Mouse (Mus musculus) cerebellum, adult 2 months (tissue): ENCODE measurements around the gene Smap1.

Experiments
- CTCF ChIP-seq: fragments of 200-500 bp; IDR thresholded peaks from 2 replicates; pipeline ENCODE4 v1.5.1; 2011; ENCODE audit warnings: low read depth, mild to moderate bottlenecking, control low read depth, low read length, moderate library complexity, borderline replicate concordance; ENCODE audit not compliant: insufficient read depth
- POLR2A ChIP-seq: fragments of 200-500 bp; IDR thresholded peaks from 2 replicates; pipeline ENCODE4 v1.6.1; 2011; ENCODE audit warnings: low read length, control low read depth, borderline replicate concordance; ENCODE audit not compliant: insufficient read depth

GRCm38 (mm10) chr1:23966226-23966625 is 44.1 kb upstream of the Smap1 start:
- TF ChIP-seq CTCF (no peak), POLR2A (no peak)
